In genomic region chr19:55449084-55449483, GRCm38 (mm10) we compare ENCODE assay signal across 12 mouse cellular contexts.
DNase-seq lines count a peak whose midpoint lies in the region; ATAC-seq lines count a peak whose summit lies in the region.
"Had no signal": no experiment of that assay in that cellular context is flagged by ENCODE, and none has a peak within 500 bp of the region (broad histone marks: within the 10 kb centered on the region; RNA-seq: fewer than 3 reads in every experiment).

No protein-coding gene starts in this region.

- peak overlapping the region; percentile 36; the same call in 1 of the 2 replicates for H3K27ac ChIP-seq in heart, embryonic 10.5 days
- H3K27ac ChIP-seq in neural tube, embryonic 11.5 days (ENCODE audit: low read depth, low read length) = no peak overlapping the region
- no peak overlapping the region for H3K27ac ChIP-seq in hindbrain, embryonic 16.5 days (ENCODE audit: low read depth, low read length)

- H3K4me2 ChIP-seq in neural tube, embryonic 11.5 days (ENCODE audit: low read depth) = no peak overlapping the region
- H3K4me2 ChIP-seq in hindbrain, embryonic 16.5 days (ENCODE audit: low read length) = peak overlapping the region; percentile 32; the same call in 1 of the 2 replicates

- H3K9me3 ChIP-seq in heart, embryonic 10.5 days = no peaks in the 10 kb centered on the region
- no peaks in the 10 kb centered on the region for H3K9me3 ChIP-seq in neural tube, embryonic 11.5 days (ENCODE audit: control insufficient read depth, low read length)
- H3K9me3 ChIP-seq in hindbrain, embryonic 16.5 days (ENCODE audit: control insufficient read depth, low read length) = no peaks in the 10 kb centered on the region

- peaks cover 5% of the 10 kb centered on the region; the same call in 1 of the 2 replicates for H3K4me1 ChIP-seq in heart, embryonic 10.5 days
- peaks cover 8% of the 10 kb centered on the region for H3K4me1 ChIP-seq in neural tube, embryonic 11.5 days (ENCODE audit: control insufficient read depth, insufficient read depth, low read length)
- H3K4me1 ChIP-seq in hindbrain, embryonic 16.5 days (ENCODE audit: control insufficient read depth, insufficient read depth, low read depth, low read length) = peaks cover 9% of the 10 kb centered on the region

- WGBS in heart, embryonic 10.5 days = 59% methylated on average over 13 of the region's 13 CpGs
- 36% methylated on average over 13 of the region's 13 CpGs for WGBS in neural tube, embryonic 11.5 days
- WGBS in hindbrain, embryonic 16.5 days = 36% methylated on average over 13 of the region's 13 CpGs

- H3K27me3 ChIP-seq in heart, embryonic 10.5 days (ENCODE audit: insufficient read depth, poor library complexity, severe bottlenecking) = no peaks in the 10 kb centered on the region
- no peaks in the 10 kb centered on the region; the same call in 1 of the 2 replicates for H3K27me3 ChIP-seq in neural tube, embryonic 11.5 days (ENCODE audit: control insufficient read depth, insufficient read depth, low read length)
- no peaks in the 10 kb centered on the region for H3K27me3 ChIP-seq in hindbrain, embryonic 16.5 days (replicated peaks; ENCODE audit: control insufficient read depth, insufficient read depth, low read length)
- H3K27me3 ChIP-seq: Patski had no signal

- no peaks in the 10 kb centered on the region for H3K36me3 ChIP-seq in heart, embryonic 10.5 days
- H3K36me3 ChIP-seq in neural tube, embryonic 11.5 days (ENCODE audit: control insufficient read depth, insufficient read depth, low read length) = no peaks in the 10 kb centered on the region
- H3K36me3 ChIP-seq in hindbrain, embryonic 16.5 days (ENCODE audit: control insufficient read depth, insufficient read depth, low read length) = no peaks in the 10 kb centered on the region

- intact Hi-C loops in heart, postnatal 10 days (cut with DNase I) = no loop called here
- intact Hi-C loops in left cerebral cortex, postnatal 10 days (cut with DNase I) = no loop called here

- no peak for ATAC-seq in neural tube, embryonic 11.5 days (ENCODE audit: insufficient read depth, low FRiP score, low TSS enrichment)
- peak; percentile 52; the same call in 1 of the 2 replicates for ATAC-seq in hindbrain, embryonic 16.5 days
- ATAC-seq in frontal cortex, adult (ENCODE audit: low TSS enrichment) = no peak
- ATAC-seq: Patski had no signal

- H3K9ac ChIP-seq in neural tube, embryonic 11.5 days (ENCODE audit: low read length) = no peak overlapping the region
- H3K9ac ChIP-seq in hindbrain, embryonic 16.5 days (ENCODE audit: low read depth, low read length) = no peak overlapping the region

- DNase-seq in heart, embryonic 10.5 days (ENCODE audit: low spot score) = no peak
- DNase-seq in heart, postnatal 10 days = no peak
- peak; percentile 32 for DNase-seq in neural tube, embryonic 11.5 days (ENCODE audit: low spot score)
- DNase-seq in neural tube, embryonic 10.5 days (ENCODE audit: extremely low spot score, low spot score) = no peak
- DNase-seq in retina, postnatal 1 day = peak; percentile 87
- DNase-seq in left cerebral cortex, postnatal 10 days (ENCODE audit: extremely low spot score in 1 of 2, low spot score in 2 of 2) = no peak
- DNase-seq: adrenal gland, postnatal 25 days; cerebellum, adult 9-10 months had no signal

- no peak overlapping the region for H3K4me3 ChIP-seq in heart, embryonic 10.5 days
- no peak overlapping the region for H3K4me3 ChIP-seq in neural tube, embryonic 11.5 days (ENCODE audit: low read depth, low read length)
- no peak overlapping the region for H3K4me3 ChIP-seq in hindbrain, embryonic 16.5 days (ENCODE audit: low read length)
- H3K4me3 ChIP-seq: myocyte had no signal

Comparison
In these comparisons a context has a peak if more than half of its experiments do, and no peak if none do; other contexts are left out.
1. DNase-seq: peak in neural tube, embryonic 11.5 days (single experiment) and retina, postnatal 1 day (single experiment); none in heart, embryonic 10.5 days (single experiment), heart, postnatal 10 days (0 of 2), neural tube, embryonic 10.5 days (single experiment) and left cerebral cortex, postnatal 10 days (0 of 2).